Mouse (Mus musculus): ENCODE data around the gene Rptor. TPM values are rescaled to one million over a fixed set of nuclear protein-coding genes. Genes with fewer than 3 reads are reported as not detected.

Gene Rptor
- polyA plus RNA-seq, 1 experiment from 2014 or later = 12.7 TPM

DNA sequence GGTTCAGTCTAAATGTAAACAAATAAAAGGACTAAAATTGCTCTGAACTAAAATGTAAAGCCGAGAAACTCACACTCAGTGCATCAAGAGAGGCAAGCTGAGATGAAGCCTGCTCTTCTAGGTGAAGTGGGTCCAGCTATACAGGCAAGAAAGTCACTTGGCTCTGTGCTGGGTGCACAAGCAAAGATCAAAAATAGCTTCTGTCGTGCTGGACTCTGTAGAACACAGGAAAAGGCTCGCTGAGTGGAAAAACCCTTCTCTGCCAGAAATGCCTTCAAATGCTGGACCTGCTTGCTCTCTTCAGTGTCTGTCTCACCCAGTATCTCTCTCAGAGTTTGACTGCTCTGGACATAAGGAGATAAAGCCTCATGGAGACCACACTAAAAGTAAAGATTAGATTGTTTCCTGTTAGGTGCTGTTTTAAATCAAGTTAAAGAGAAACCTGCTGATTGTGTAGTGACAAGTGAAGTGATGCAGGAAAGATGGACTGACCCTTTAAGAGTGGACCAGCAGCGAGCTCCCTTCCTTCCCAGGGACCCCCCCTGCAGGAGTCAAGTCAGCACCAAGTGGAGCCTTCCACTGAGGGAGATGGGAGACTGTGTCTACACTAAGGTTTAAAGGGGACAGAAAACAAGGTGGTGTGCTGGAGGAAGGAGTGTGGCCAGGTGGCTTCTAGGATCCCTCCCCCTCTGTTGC lies 130.4 kb downstream of the Rptor start:
- Histone ChIP-seq H3K4me2 (replicated peaks; ENCODE audit: low read depth, low read length) (no peak overlapping the region), H3K27me3 (ENCODE audit: control insufficient read depth, insufficient read depth, low read length) (no peaks in the 10 kb centered on the region), H3K4me3 (ENCODE audit: low read depth, low read length) (no peak overlapping the region), H3K4me1 (ENCODE audit: control insufficient read depth, insufficient read depth, low read length) (peaks cover 7% of the 10 kb centered on the region; the same call in 1 of the 2 replicates), H3K9me3 (ENCODE audit: control insufficient read depth, low read depth, low read length) (no peaks in the 10 kb centered on the region), H3K9ac (replicated peaks; ENCODE audit: low read depth, low read length) (no peak overlapping the region), H3K27ac (ENCODE audit: low read length) (no peak overlapping the region), H3K36me3 (ENCODE audit: control insufficient read depth, insufficient read depth, low read length) (no peaks in the 10 kb centered on the region)
- 26% methylated on average over 4 of the region's 4 CpGs for WGBS
- no peak for ATAC-seq (ENCODE audit: insufficient number of reproducible peaks, insufficient read depth, low FRiP score, low read depth)

DNA sequence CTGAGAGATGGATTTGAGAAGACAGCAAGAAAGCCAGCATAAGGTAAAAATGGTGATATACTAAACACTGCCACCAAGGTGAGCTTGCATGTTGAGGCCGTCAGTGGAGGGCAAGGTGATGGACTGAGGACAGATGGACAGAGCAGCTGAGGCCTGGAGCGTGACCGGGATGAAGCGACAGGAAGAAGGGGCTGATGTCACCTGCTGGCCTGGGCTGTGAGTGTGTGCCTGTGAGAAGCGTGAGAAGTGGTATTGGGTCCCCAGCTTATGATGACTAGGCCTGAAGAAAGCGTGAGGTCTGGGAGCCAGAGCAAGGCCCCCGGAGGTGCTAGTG lies 130.9 kb downstream of the Rptor start:
- ATAC-seq (ENCODE audit: insufficient number of reproducible peaks, insufficient read depth, low FRiP score, low read depth) = no peak
- WGBS = 93% methylated on average over 7 of the region's 7 CpGs
- no peak overlapping the region for H3K27ac ChIP-seq (ENCODE audit: low read length)

GRCm38 (mm10) chr11:119735152-119735551 lies 132.4 kb downstream of the Rptor start:
- no peak overlapping the region for H3K4me2 ChIP-seq (replicated peaks; ENCODE audit: low read depth, low read length)
- WGBS = 77% methylated on average over 2 of the region's 2 CpGs
- H3K4me1 ChIP-seq (ENCODE audit: control insufficient read depth, insufficient read depth, low read length) = peaks cover 7% of the 10 kb centered on the region; the same call in 1 of the 2 replicates
- H3K9ac ChIP-seq (replicated peaks; ENCODE audit: low read depth, low read length) = no peak overlapping the region
- H3K36me3 ChIP-seq (ENCODE audit: control insufficient read depth, insufficient read depth, low read length) = no peaks in the 10 kb centered on the region
- H3K9me3 ChIP-seq (ENCODE audit: control insufficient read depth, low read depth, low read length) = no peaks in the 10 kb centered on the region
- no peak for ATAC-seq (ENCODE audit: insufficient number of reproducible peaks, insufficient read depth, low FRiP score, low read depth)
- H3K4me3 ChIP-seq (ENCODE audit: low read depth, low read length) = no peak overlapping the region
- H3K27ac ChIP-seq (ENCODE audit: low read length) = no peak overlapping the region
- no peaks in the 10 kb centered on the region for H3K27me3 ChIP-seq (ENCODE audit: control insufficient read depth, insufficient read depth, low read length)

More for the DNA sequence above, 130.9 kb downstream of the Rptor start:
- H3K9me3 ChIP-seq (ENCODE audit: control insufficient read depth, low read depth, low read length) = no peaks in the 10 kb centered on the region
- no peaks in the 10 kb centered on the region for H3K36me3 ChIP-seq (ENCODE audit: control insufficient read depth, insufficient read depth, low read length)
- H3K9ac ChIP-seq (replicated peaks; ENCODE audit: low read depth, low read length) = no peak overlapping the region
- H3K27me3 ChIP-seq (ENCODE audit: control insufficient read depth, insufficient read depth, low read length) = no peaks in the 10 kb centered on the region
- peaks cover 7% of the 10 kb centered on the region; the same call in 1 of the 2 replicates for H3K4me1 ChIP-seq (ENCODE audit: control insufficient read depth, insufficient read depth, low read length)
- no peak overlapping the region for H3K4me3 ChIP-seq (ENCODE audit: low read depth, low read length)
- H3K4me2 ChIP-seq (replicated peaks; ENCODE audit: low read depth, low read length) = no peak overlapping the region

DNA sequence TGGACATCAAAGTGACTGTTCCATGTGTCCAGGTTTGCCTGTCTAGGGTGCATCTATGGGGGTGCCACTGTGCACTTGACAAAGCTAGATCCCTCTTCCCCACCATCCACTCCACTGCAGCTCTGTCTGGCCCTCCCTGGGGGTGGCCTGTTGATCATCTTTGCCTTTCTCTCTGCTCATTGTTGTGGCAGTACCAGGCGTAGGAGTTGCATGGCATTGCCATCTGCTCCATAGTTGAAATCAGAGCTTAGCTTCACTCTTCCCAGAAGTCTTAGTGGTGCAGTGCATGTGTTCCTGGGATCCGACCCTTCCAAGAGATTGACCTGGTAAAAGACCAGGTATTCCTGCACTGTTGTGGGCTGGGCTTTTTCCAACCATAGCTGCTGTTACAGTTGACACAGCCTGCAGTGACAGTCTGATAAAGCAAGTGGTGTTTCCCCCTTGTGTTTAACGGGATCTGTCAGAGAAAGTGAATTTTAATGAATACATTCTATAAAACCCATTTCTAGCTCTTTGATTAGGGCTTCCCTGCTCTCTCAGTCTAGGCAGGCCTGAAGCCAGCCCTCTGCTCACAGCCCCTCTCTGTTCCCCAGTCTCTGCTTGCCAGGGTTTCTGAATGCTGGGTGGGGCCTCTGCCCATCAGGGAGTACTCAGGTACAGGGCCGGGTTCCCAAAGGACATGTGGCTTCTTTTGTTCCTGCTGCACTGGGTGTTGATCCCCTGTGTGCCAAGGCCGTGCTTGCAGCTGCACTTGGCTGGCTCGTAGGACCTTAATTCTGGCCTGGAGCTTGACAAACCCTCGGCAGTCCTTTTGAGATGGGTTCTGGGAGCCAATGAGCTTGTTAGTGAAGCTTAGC lies 136.5 kb downstream of the Rptor start:
- Histone ChIP-seq H3K27me3 (ENCODE audit: control insufficient read depth, insufficient read depth, low read length) (no peaks in the 10 kb centered on the region), H3K4me2 (replicated peaks; ENCODE audit: low read depth, low read length) (no peak overlapping the region), H3K9ac (replicated peaks; ENCODE audit: low read depth, low read length) (no peak overlapping the region), H3K4me3 (ENCODE audit: low read depth, low read length) (no peak overlapping the region), H3K4me1 (ENCODE audit: control insufficient read depth, insufficient read depth, low read length) (no peaks in the 10 kb centered on the region), H3K9me3 (ENCODE audit: control insufficient read depth, low read depth, low read length) (no peaks in the 10 kb centered on the region), H3K36me3 (ENCODE audit: control insufficient read depth, insufficient read depth, low read length) (no peaks in the 10 kb centered on the region), H3K27ac (ENCODE audit: low read length) (no peak overlapping the region)
- WGBS = 71% methylated on average over 7 of the region's 7 CpGs
- no peak for ATAC-seq (ENCODE audit: insufficient number of reproducible peaks, insufficient read depth, low FRiP score, low read depth)

DNA sequence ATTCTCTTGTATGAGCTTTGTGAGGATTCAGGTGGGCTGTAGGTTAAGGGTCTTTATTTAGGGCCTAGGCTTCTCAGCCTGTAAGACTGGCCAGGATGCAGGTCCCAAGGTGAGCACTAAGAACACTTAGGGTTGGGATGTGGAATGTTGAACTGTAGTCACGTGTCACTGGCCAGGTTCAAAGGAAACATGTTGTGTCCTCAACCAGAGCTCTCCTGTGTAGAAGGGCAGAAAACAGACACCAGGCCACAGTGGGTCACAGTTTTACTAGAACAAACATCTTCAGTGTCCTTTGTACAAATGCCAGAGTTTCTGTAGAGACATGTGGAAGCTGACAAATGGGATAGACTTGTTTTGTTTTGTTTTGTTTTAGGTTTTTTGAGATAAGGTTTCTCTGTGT lies 138.7 kb downstream of the Rptor start:
- peaks cover 2% of the 10 kb centered on the region; the same call in 1 of the 2 replicates for H3K36me3 ChIP-seq (ENCODE audit: control insufficient read depth, insufficient read depth, low read length)
- no peaks in the 10 kb centered on the region for H3K27me3 ChIP-seq (ENCODE audit: control insufficient read depth, insufficient read depth, low read length)
- H3K4me3 ChIP-seq (ENCODE audit: low read depth, low read length) = no peak overlapping the region
- H3K4me2 ChIP-seq (replicated peaks; ENCODE audit: low read depth, low read length) = no peak overlapping the region
- 82% methylated on average over 1 of the region's 1 CpGs for WGBS
- H3K4me1 ChIP-seq (ENCODE audit: control insufficient read depth, insufficient read depth, low read length) = no peaks in the 10 kb centered on the region
- H3K9ac ChIP-seq (replicated peaks; ENCODE audit: low read depth, low read length) = no peak overlapping the region
- no peak overlapping the region for H3K27ac ChIP-seq (ENCODE audit: low read length)
- no peaks in the 10 kb centered on the region for H3K9me3 ChIP-seq (ENCODE audit: control insufficient read depth, low read depth, low read length)
- no peak for ATAC-seq (ENCODE audit: insufficient number of reproducible peaks, insufficient read depth, low FRiP score, low read depth)

DNA sequence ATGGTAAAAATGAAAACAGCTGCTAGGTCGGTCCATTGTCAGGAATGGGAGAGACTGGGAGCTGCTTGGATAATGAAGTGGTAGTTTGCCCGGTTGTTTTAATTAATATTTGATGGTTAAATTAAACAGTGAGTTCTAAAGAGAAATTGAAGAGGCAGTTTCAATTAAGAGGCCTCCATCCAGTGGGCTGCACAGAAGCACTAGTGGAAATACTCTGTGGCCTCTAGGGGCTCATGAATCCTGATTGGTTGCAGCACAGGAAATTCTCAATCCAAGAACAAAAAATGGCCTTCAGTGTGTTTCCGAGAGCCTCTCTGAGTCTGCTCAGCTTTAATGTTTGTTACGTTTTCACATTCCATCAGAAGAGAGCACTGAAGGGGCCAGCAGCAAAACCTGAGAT lies 141.7 kb downstream of the Rptor start:
- Histone ChIP-seq H3K4me3 (ENCODE audit: low read depth, low read length) (no peak overlapping the region), H3K9ac (replicated peaks; ENCODE audit: low read depth, low read length) (no peak overlapping the region), H3K27ac (ENCODE audit: low read length) (no peak overlapping the region), H3K36me3 (ENCODE audit: control insufficient read depth, insufficient read depth, low read length) (peaks cover 2% of the 10 kb centered on the region; the same call in 1 of the 2 replicates), H3K9me3 (ENCODE audit: control insufficient read depth, low read depth, low read length) (no peaks in the 10 kb centered on the region), H3K27me3 (ENCODE audit: control insufficient read depth, insufficient read depth, low read length) (no peaks in the 10 kb centered on the region), H3K4me1 (ENCODE audit: control insufficient read depth, insufficient read depth, low read length) (no peaks in the 10 kb centered on the region), H3K4me2 (replicated peaks; ENCODE audit: low read depth, low read length) (no peak overlapping the region)
- ATAC-seq (ENCODE audit: insufficient number of reproducible peaks, insufficient read depth, low FRiP score, low read depth) = no peak
- whole genome bisulfite sequencing = 70% methylated on average over 4 of the region's 4 CpGs

DNA sequence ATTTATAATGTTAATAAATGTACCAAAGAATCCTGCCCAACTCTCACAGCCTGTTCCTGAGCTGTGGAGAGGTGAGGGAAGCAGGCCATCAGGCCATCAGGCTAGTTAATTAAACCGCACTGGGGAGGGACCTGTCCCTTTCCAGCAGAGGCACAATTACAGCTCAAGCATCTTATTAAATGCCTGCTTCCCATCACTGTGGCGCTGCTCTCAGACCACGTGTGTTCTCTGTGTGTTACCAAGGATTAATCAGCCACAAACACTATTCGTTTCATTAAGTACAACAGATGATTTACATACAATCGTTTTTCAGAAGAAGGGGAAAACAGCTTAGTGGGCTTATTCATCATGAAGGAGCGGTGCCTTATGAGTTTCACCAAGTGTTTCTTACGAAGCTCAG lies 142.6 kb downstream of the Rptor start:
- no peaks in the 10 kb centered on the region for H3K9me3 ChIP-seq (ENCODE audit: control insufficient read depth, low read depth, low read length)
- no peak overlapping the region for H3K27ac ChIP-seq (ENCODE audit: low read length)
- no peaks in the 10 kb centered on the region for H3K27me3 ChIP-seq (ENCODE audit: control insufficient read depth, insufficient read depth, low read length)
- no peak overlapping the region for H3K9ac ChIP-seq (replicated peaks; ENCODE audit: low read depth, low read length)
- ATAC-seq (ENCODE audit: insufficient number of reproducible peaks, insufficient read depth, low FRiP score, low read depth) = no peak
- no peaks in the 10 kb centered on the region for H3K4me1 ChIP-seq (ENCODE audit: control insufficient read depth, insufficient read depth, low read length)
- H3K36me3 ChIP-seq (ENCODE audit: control insufficient read depth, insufficient read depth, low read length) = peaks cover 2% of the 10 kb centered on the region; the same call in 1 of the 2 replicates
- no peak overlapping the region for H3K4me3 ChIP-seq (ENCODE audit: low read depth, low read length)
- 85% methylated on average over 7 of the region's 7 CpGs for WGBS
- H3K4me2 ChIP-seq (replicated peaks; ENCODE audit: low read depth, low read length) = no peak overlapping the region

- Histone ChIP-seq H3K36me3 (ENCODE audit: control insufficient read depth, insufficient read depth, low read length) (0 out of 2 replicates have a peak, but pooled peaks cover 7% of the 10 kb centered on the region), H3K4me1 (ENCODE audit: control insufficient read depth, insufficient read depth, low read length) (peaks cover 4% of the 10 kb centered on the region; the same call in 1 of the 2 replicates), H3K27me3 (ENCODE audit: control insufficient read depth, insufficient read depth, low read length) (no peaks in the 10 kb centered on the region), H3K9ac (replicated peaks; ENCODE audit: low read depth, low read length) (no peak overlapping the region), H3K4me3 (ENCODE audit: low read depth, low read length) (no peak overlapping the region), H3K27ac (ENCODE audit: low read length) (no peak overlapping the region), H3K4me2 (replicated peaks; ENCODE audit: low read depth, low read length) (no peak overlapping the region), H3K9me3 (ENCODE audit: control insufficient read depth, low read depth, low read length) (no peaks in the 10 kb centered on the region)
- WGBS = 62% methylated on average over 6 of the region's 6 CpGs
- peak; percentile 42; the same call in 1 of the 2 replicates for ATAC-seq (ENCODE audit: insufficient number of reproducible peaks, insufficient read depth, low FRiP score, low read depth)
Measured at GRCm38 (mm10) chr11:119754459-119754858, 151.8 kb downstream of the Rptor start.
